Mouse (Mus musculus) brain, embryonic 14.5 days (tissue): Measurements from ENCODE around the gene Fcamr.

ENCODE experiments used
- CTCF ChIP-seq: fragments of 200-500 bp; IDR thresholded peaks from 2 replicates; pipeline ENCODE4 v1.5.1; 2012; ENCODE audit warnings: inconsistent platforms, mild to moderate bottlenecking, moderate library complexity, borderline replicate concordance; ENCODE audit not compliant: insufficient read depth, insufficient read length; ENCODE audit errors: extremely low read depth
- POLR2A ChIP-seq: fragments of 200-500 bp; IDR thresholded peaks from 2 replicates; pipeline ENCODE4 v1.6.1; 2012; ENCODE audit warnings: mild to moderate bottlenecking, inconsistent platforms, borderline replicate concordance; ENCODE audit not compliant: poor library complexity, insufficient read depth, insufficient read length, severe bottlenecking; ENCODE audit errors: extremely low read depth

DNA sequence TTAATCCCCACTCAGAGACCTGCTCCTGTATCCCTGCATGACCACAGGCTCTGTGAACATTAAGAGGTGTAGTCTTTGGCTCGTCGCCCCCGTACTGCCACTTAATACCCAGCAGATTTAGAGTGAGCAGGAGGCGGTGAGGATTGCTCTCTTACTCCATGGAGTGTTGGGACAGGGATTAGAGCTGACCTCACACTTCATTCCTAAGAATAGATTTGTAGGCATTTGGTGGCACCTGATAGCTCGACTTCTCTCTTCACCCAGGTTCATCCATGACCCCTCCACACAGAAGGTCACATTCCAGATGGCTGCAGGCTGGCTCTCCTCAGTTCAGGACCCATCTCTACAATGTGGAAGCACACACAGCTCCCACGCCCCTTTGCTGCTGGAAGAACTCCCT is 3.6 kb downstream of the Fcamr start:
- TF ChIP-seq CTCF (no peak), POLR2A (no peak)
